Mouse (Mus musculus): ENCODE measurements around the gene Ddx23.
A peak's percentile ranks its signal among the peaks of the same experiment; 100 is the strongest.

Ddx23 gene

GRCm38 (mm10) chr15:98674284-98674993 is 11.7 kb upstream of the Ddx23 start:
- DNase-seq = no peak

GRCm38 (mm10) chr15:98673732-98674131 is 11.0 kb upstream of the Ddx23 start:
- DNase-seq = no peak

- no peak for DNase-seq
These were observed 9.9 kb upstream of the Ddx23 start for GRCm38 (mm10) chr15:98672592-98672991.

- DNase-seq = peak; percentile 62
These were observed 1.6 kb upstream of the Ddx23 start for GRCm38 (mm10) chr15:98664042-98664907.

- peak; percentile 30 for DNase-seq
These were observed 512 bp downstream of the Ddx23 start for GRCm38 (mm10) chr15:98662198-98662566.

GRCm38 (mm10) chr15:98656982-98657751 is 5.5 kb downstream of the Ddx23 start:
- DNase-seq = no peak

- DNase-seq = no peak
These were observed 10.5 kb downstream of the Ddx23 start for GRCm38 (mm10) chr15:98652174-98652573.

GRCm38 (mm10) chr15:98651431-98651830 is 11.3 kb downstream of the Ddx23 start:
- DNase-seq = no peak

GRCm38 (mm10) chr15:98648071-98648470 is 14.6 kb downstream of the Ddx23 start:
- no peak for DNase-seq

- no peak for DNase-seq
These were observed 15.4 kb downstream of the Ddx23 start for GRCm38 (mm10) chr15:98647308-98647707.

- no peak for DNase-seq
These were observed 16.0 kb downstream of the Ddx23 start for GRCm38 (mm10) chr15:98646737-98647136.

GRCm38 (mm10) chr15:98645057-98646026 is 17.4 kb downstream of the Ddx23 start:
- peak; percentile 72 for DNase-seq

GRCm38 (mm10) chr15:98644406-98644805 is 18.3 kb downstream of the Ddx23 start:
- no peak for DNase-seq

GRCm38 (mm10) chr15:98640157-98640556 is 22.5 kb downstream of the Ddx23 start:
- peak; percentile 64 for DNase-seq

GRCm38 (mm10) chr15:98637155-98637554 is 25.5 kb downstream of the Ddx23 start:
- no peak for DNase-seq

GRCm38 (mm10) chr15:98636517-98636916 is 26.2 kb downstream of the Ddx23 start:
- DNase-seq = no peak

GRCm38 (mm10) chr15:98635291-98635841 is 27.3 kb downstream of the Ddx23 start:
- DNase-seq = no peak

GRCm38 (mm10) chr15:98634541-98635081 is 28.1 kb downstream of the Ddx23 start:
- DNase-seq = peak; percentile 61

- DNase-seq = no peak
These were observed 28.7 kb downstream of the Ddx23 start for GRCm38 (mm10) chr15:98633822-98634470.

GRCm38 (mm10) chr15:98632921-98633320 is 29.8 kb downstream of the Ddx23 start:
- no peak for DNase-seq
